Mouse (Mus musculus): Measurements from ENCODE around the gene Sdhd. TPM values are rescaled to one million over a fixed set of nuclear protein-coding genes. Genes with fewer than 3 reads are reported as not detected.
"Not testable (repeated sequence)": the region's sequence is repeated elsewhere in the genome, so short reads cannot be mapped to it uniquely, and the experiment has no call there.

Sdhd gene
- 263 and 265 TPM in 2 replicates for polyA plus RNA-seq (2015; fragmentation: Nextera tagmentation; extraction: Ambion mirVana)

- Histone ChIP-seq H3K9me3 (no peaks in the 10 kb centered on the region), H3K4me2 (peak within 1 kb of the TSS; percentile 85), H3K4me1 (replicated peaks) (peaks cover 36% of the 10 kb centered on the region), H3K9ac (peak within 1 kb of the TSS; percentile 70), H3K27ac (replicated peaks) (peak within 1 kb of the TSS; percentile 91), H3K27me3 (no peaks in the 10 kb centered on the region), H3K4me3 (peak within 1 kb of the TSS; percentile 70), H3K36me3 (peaks cover 46% of the 10 kb centered on the region)
- peak; percentile 99 for ATAC-seq (ENCODE audit: low FRiP score, low read depth)
- WGBS = 1% methylated on average over 48 of the region's 48 CpGs
Observed at GRCm38 (mm10) chr9:50603189-50603997, at the start of gene Sdhd, which contains the start of gene Timm8b. TSS of gene Sdhd (minus strand) at chr9:50603812. TSS of gene Timm8b (plus strand) at chr9:50603910.

DNA sequence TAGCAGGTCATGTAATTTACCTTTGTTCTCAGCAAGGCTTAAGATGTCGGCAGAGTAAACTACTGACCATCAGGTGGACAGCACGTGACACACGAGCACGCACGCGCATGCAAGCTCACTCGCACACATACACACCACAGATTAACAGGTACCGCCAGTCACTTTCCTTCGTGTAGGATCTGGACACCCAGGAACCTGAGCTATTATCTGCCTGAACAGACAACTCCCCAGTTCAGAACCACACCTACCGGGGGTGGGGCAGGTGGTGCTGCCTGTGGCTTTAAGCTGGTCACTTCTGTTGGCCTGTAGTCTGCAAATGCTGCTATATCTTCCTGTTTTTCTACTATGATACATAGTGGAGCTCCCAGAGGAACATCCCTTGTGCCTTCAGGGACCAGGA is 46.9 kb upstream of the Sdhd start:
- no peaks in the 10 kb centered on the region for H3K9me3 ChIP-seq
- H3K4me1 ChIP-seq (replicated peaks) = no peaks in the 10 kb centered on the region
- no peak overlapping the region for H3K27ac ChIP-seq (replicated peaks)
- H3K27me3 ChIP-seq = no peaks in the 10 kb centered on the region
- H3K4me2 ChIP-seq = no peak overlapping the region
- no peak overlapping the region for H3K9ac ChIP-seq
- H3K36me3 ChIP-seq = peaks cover 90% of the 10 kb centered on the region
- H3K4me3 ChIP-seq = no peak overlapping the region
- no peak for ATAC-seq (ENCODE audit: low FRiP score, low read depth)
- 96% methylated on average over 10 of the region's 10 CpGs for WGBS

DNA sequence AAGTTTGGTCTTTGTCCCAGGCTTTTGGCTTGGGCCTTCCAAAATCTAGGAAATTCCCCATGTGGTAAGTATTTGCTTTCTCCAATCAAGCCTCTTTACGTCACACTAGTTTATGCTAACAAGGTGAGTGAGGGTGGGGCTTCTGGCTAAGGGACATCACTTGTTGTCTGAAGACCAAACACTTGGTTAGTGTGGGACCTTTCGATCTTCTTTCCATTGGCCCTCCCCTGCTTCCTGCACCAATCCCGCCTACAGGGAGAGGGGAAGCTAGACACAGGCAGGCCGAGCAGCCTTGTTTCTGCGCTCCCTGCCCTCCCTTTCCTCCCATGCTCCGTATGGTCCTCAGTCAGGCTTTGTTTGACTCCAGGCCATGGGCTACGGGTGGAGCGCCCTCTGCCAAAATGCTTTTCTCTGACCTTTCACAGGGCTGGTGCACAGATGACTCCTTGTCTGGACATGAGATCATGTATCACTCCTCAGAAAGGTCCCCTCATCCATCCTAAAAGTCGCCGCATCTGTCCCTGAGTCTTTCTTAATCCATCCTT is 43.3 kb upstream of the Sdhd start:
- ATAC-seq (ENCODE audit: low FRiP score, low read depth) = no peak
- Histone ChIP-seq H3K4me3 (no peak overlapping the region), H3K4me1 (replicated peaks) (no peaks in the 10 kb centered on the region), H3K4me2 (no peak overlapping the region), H3K9ac (no peak overlapping the region), H3K27me3 (no peaks in the 10 kb centered on the region), H3K36me3 (peaks cover 90% of the 10 kb centered on the region), H3K27ac (replicated peaks) (no peak overlapping the region), H3K9me3 (no peaks in the 10 kb centered on the region)
- WGBS = 81% methylated on average over 10 of the region's 10 CpGs

GRCm38 (mm10) chr9:50634270-50634669 is 30.7 kb upstream of the Sdhd start:
- H3K27me3 ChIP-seq = no peaks in the 10 kb centered on the region
- WGBS = 95% methylated on average over 11 of the region's 11 CpGs
- no peak for ATAC-seq (ENCODE audit: low FRiP score, low read depth)
- H3K9ac ChIP-seq = no peak overlapping the region
- no peaks in the 10 kb centered on the region for H3K4me1 ChIP-seq (replicated peaks)
- H3K36me3 ChIP-seq = peaks cover 43% of the 10 kb centered on the region
- no peak overlapping the region for H3K4me2 ChIP-seq
- H3K9me3 ChIP-seq = no peaks in the 10 kb centered on the region
- H3K4me3 ChIP-seq = no peak overlapping the region
- H3K27ac ChIP-seq (replicated peaks) = no peak overlapping the region

DNA sequence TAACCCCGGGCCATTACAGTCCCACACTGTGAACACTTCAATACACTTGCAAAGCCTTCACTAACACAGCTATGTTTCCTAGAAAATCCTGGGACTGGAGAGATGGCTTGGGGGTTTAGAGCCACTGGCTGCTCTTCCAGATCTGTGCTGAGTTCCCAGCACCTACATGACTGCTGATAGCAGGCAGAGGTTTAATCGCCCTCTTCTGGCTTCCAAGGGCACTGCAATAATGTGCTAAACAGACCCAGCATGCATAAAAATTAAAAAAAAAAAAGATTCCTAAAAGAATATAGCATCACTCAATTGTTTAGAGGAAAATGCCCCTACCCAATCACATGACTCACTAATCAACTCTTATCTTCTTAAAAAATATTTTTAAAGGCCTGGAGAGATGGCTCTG is 29.4 kb upstream of the Sdhd start:
- Histone ChIP-seq H3K36me3 (peaks cover 35% of the 10 kb centered on the region), H3K9ac (no peak overlapping the region), H3K27me3 (no peaks in the 10 kb centered on the region), H3K4me3 (no peak overlapping the region), H3K27ac (replicated peaks) (no peak overlapping the region), H3K4me2 (no peak overlapping the region), H3K9me3 (no peaks in the 10 kb centered on the region), H3K4me1 (replicated peaks) (no peaks in the 10 kb centered on the region)
- ATAC-seq (ENCODE audit: low FRiP score, low read depth) = no peak
- 61% methylated on average over 2 of the region's 2 CpGs for WGBS

DNA sequence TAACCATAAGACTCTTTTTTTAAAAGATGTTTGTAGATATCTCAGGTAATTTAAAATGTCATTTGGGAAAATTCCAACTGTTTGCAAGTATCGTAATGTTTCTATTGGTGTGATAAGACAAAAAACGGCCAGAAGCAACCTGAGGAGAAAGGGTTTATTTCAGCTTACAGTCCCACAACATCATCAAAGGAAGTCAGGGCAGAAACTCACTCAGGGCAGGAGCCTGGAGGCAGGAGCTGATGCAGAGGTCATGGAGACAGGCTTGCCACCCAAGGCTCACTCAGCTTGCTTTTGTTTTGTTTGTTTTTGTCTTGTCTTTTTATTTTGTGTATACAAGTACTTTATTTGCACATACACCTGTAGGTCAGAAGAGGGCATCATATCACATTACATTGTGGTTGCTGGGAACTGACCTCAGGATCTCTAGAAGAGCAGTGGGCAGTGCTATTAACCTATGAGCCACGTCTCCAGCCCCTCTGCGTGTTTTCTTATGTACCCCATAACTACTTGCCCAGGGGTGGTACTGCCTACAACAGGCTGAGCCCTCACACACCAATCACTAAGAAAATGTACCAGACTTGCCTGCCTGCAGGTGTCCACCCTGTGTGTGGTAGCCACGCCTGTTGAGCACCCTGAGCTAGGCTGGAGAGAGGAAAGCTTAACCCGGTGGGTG is 28.5 kb upstream of the Sdhd start:
- Histone ChIP-seq H3K4me1 (replicated peaks) (no peaks in the 10 kb centered on the region), H3K9ac (no peak overlapping the region), H3K9me3 (no peaks in the 10 kb centered on the region), H3K27me3 (no peaks in the 10 kb centered on the region), H3K4me3 (no peak overlapping the region), H3K27ac (replicated peaks) (no peak overlapping the region), H3K36me3 (peaks cover 32% of the 10 kb centered on the region), H3K4me2 (no peak overlapping the region)
- 92% methylated on average over 6 of the region's 6 CpGs for WGBS
- ATAC-seq (ENCODE audit: low FRiP score, low read depth) = no peak

DNA sequence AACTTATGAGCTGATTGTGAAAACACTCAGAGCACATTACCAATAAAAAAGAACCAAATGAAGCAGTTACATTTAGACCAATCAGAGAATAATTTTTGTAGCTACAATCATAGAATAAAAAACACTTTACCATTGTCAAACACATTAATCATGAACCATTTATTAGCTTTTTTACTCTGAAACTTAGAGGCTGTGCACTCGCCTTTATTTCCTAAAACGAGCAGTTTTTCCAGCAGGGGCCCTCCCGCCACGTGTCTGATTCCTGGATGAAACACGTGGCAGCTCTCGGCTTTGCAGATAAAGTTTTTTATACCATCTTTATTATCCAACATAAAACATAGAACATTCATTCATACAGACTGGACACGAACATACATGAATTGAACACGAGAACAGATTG is 27.3 kb upstream of the Sdhd start:
- not testable (repeated sequence) for H3K27ac ChIP-seq (replicated peaks); H3K9me3 ChIP-seq; H3K4me3 ChIP-seq; H3K27me3 ChIP-seq; ATAC-seq (ENCODE audit: low FRiP score, low read depth); H3K4me2 ChIP-seq; H3K4me1 ChIP-seq (replicated peaks); H3K9ac ChIP-seq
- peaks cover 23% of the 10 kb centered on the region for H3K36me3 ChIP-seq
- WGBS = 90% methylated on average over 6 of the region's 8 CpGs

DNA sequence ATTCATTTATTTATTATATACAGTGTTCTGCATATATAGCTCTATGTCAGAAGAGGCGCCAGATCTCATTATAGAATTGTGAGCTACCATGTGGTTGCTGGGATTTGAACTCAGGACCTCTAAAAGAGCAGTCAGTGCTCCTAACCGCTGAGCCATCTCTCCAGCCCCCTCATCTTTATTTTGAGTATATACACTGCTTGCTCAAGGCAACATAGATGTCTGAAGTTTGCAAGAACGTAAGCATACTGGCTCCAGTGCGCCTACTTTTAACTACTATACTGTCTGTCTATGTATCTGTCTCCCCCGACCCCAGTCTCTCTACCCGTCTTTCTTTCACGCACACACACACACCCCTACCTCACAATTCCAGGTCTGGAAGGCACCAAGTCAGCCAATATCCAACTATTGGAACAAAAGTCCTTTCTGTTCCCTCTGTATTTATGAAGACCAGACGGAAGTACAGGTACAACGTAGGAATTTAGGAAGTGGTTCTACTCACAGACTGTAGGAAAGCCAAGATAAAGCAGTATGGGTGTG is 14.2 kb upstream of the Sdhd start:
- H3K4me1 ChIP-seq (replicated peaks) = peaks cover 30% of the 10 kb centered on the region
- no peak overlapping the region for H3K9ac ChIP-seq
- H3K4me3 ChIP-seq = peak overlapping the region; percentile 100
- ATAC-seq (ENCODE audit: low FRiP score, low read depth) = no peak; the same call in 1 of the 2 replicates
- 63% methylated on average over 9 of the region's 9 CpGs for WGBS
- no peaks in the 10 kb centered on the region for H3K9me3 ChIP-seq
- H3K36me3 ChIP-seq = peaks cover 24% of the 10 kb centered on the region
- no peaks in the 10 kb centered on the region for H3K27me3 ChIP-seq
- peak overlapping the region; percentile 87 for H3K4me2 ChIP-seq
- no peak overlapping the region for H3K27ac ChIP-seq (replicated peaks)

DNA sequence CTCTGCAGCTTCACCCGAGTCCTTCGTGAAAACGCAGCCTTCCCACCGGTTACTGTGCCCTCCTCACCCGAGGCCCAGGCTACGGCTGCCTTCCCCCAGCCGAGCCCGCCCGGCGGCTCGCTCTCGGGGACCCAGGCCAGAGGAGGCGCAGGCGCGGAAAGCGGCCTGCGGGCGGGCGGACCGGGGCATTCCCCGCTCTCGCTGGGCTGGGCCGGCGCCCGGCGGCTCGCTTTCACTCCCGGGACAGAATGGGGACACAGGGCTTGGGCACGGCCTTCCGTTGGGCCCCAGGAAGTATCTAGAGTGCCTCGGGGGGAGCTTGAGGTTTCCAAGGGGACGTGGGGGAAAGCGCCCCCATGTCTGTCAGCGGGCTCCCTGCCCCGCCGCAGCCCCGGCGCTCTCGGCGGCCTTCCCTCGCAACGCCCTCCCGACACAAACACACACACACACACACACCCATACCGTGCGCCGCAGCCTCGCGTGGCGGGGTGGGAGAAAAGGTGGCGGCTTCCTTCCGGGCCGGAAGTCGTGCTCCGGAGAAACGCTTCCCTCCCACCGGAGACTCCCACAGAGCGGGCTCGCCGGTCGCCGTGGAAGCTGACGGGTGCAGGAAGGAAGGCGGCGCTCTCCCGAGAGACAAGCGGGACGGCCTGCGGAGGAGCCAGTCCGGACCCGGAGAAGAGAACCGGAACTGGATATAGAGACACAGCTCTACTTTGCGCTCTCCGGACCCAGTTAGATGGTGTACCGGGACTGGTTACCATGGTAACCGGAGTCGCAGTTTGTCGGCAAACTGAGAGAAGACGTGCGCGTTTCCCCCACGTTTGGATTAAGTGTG is 13.4 kb upstream of the Sdhd start, which contains the start of the genes Pih1d2 and Nkapd1:
Gene Pih1d2 (plus strand): TSS at position 556 of the 838 bp plus-strand sequence.
Gene Nkapd1 (minus strand): TSS at position 699 of the 838 bp plus-strand sequence.
- under 1% methylated on average over 73 of the region's 81 CpGs for WGBS

DNA sequence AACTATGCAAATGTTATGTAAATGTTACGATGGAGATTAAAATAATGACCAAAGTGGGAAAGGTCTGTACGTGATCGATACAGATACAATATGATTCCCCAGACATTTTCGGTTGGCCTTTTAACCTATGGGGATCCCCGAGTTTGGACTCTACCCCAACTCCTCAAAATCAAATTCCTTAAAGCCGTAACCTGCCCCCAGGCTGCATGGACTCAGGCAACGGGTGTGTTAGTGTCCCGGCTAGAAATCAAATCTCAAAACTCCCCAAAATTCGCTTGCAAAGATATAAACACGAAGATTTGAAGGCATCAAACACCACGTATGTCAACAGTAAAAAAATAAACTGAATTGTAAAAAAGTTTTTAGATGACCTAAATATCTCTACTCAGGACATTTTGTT is 12.5 kb upstream of the Sdhd start:
- Histone ChIP-seq H3K27me3 (no peaks in the 10 kb centered on the region), H3K36me3 (peaks cover 39% of the 10 kb centered on the region), H3K27ac (replicated peaks) (peak overlapping the region; percentile 94; the same call in 1 of the 2 replicates), H3K9ac (peak overlapping the region; percentile 97), H3K4me3 (peak overlapping the region; percentile 100), H3K4me1 (replicated peaks) (peaks cover 30% of the 10 kb centered on the region), H3K4me2 (peak overlapping the region; percentile 87), H3K9me3 (no peaks in the 10 kb centered on the region)
- ATAC-seq (ENCODE audit: low FRiP score, low read depth) = no peak
- 42% methylated on average over 11 of the region's 11 CpGs for WGBS

More for the DNA sequence above, 13.4 kb upstream of the Sdhd start, which contains the start of the genes Pih1d2 and Nkapd1:
- Histone ChIP-seq H3K27me3 (no peaks in the 10 kb centered on the region), H3K27ac (replicated peaks) (peak within 1 kb of the TSS; percentile 94), H3K9me3 (no peaks in the 10 kb centered on the region), H3K4me1 (replicated peaks) (peaks cover 30% of the 10 kb centered on the region), H3K36me3 (peaks cover 33% of the 10 kb centered on the region), H3K4me3 (peak within 1 kb of the TSS; percentile 100), H3K4me2 (peak within 1 kb of the TSS; percentile 87), H3K9ac (peak within 1 kb of the TSS; percentile 97)
- ATAC-seq (ENCODE audit: low FRiP score, low read depth) = peak; percentile 96

GRCm38 (mm10) chr9:50612115-50612514 is 8.5 kb upstream of the Sdhd start:
- no peak overlapping the region for H3K4me3 ChIP-seq
- H3K27me3 ChIP-seq = no peaks in the 10 kb centered on the region
- no peak overlapping the region for H3K27ac ChIP-seq (replicated peaks)
- WGBS = 86% methylated on average over 4 of the region's 4 CpGs
- H3K9me3 ChIP-seq = no peaks in the 10 kb centered on the region
- H3K36me3 ChIP-seq = peaks cover 68% of the 10 kb centered on the region
- ATAC-seq (ENCODE audit: low FRiP score, low read depth) = no peak
- H3K4me1 ChIP-seq (replicated peaks) = peaks cover 24% of the 10 kb centered on the region
- no peak overlapping the region for H3K9ac ChIP-seq
- H3K4me2 ChIP-seq = no peak overlapping the region
